Mouse (Mus musculus): ENCODE measurements around the gene Dyrk1b.

DNA sequence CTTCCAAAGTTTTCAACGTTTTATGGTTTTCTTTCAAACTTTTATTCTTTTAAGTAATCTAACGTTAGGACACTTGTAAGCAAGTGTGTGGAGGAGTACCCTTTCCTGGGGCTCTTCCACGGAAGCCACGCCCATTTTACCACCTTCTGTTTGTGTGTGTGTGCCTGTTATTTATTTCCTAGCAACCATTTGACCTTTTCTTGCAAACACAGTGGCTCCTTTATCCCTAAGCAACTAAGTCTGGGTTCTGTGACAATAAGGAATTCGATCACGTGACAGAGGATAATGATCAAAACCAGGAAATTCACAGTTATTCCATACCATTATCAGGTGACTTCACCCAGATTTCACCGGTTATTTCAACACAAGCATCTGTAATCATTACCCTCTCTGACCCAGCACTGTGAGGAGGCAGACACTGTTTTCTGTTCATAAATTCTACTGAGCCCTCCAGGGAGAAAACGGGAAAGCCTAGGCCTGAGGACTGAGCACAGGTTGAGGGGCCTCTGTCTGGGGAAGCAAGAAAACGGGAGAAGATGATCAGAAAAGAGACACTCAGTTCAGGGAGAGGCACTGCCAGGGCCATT, 18.0 kb upstream of the Dyrk1b start:
- TF ChIP-seq GATA1 (IDR thresholded peaks at IDR 0.05; ENCODE audit: low read length), result no peak
- no peak for TF ChIP-seq TAL1 (IDR thresholded peaks at IDR 0.05; ENCODE audit: low read length)
